Mouse (Mus musculus) limb, embryonic 11.5 days (tissue): ENCODE results near the gene Fpr2. TPM values are rescaled to one million over a fixed set of nuclear protein-coding genes. Genes with fewer than 3 reads are reported as not detected.

Source experiments
- ATAC-seq: fragments of 200-750 bp; cut with Nextera tagmentation; 2 replicates; pipeline ENCODE4 v1.8.0; 2017; ENCODE audit warnings: low read depth; ENCODE audit not compliant: insufficient number of reproducible peaks, low FRiP score, low TSS enrichment
- DNase-seq: peaks from one replicate; pipeline ENCODE4 v3.0.0-alpha.2; 2015; ENCODE audit warnings: low spot score
- H3K27ac ChIP-seq: fragments of 300-500 bp; sonication (generic); replicated peaks from 2 replicates; pipeline ENCODE4 v1.5.1; 2014; ENCODE audit warnings: low read depth, mild to moderate bottlenecking, low read length
- H3K27me3 ChIP-seq: fragments of 300-500 bp; sonication (generic); 2 replicates; pipeline ENCODE4 v1.6.1; 2014; ENCODE audit warnings: mild to moderate bottlenecking, low read length, mixed read lengths; ENCODE audit not compliant: control insufficient read depth, insufficient read depth
- H3K36me3 ChIP-seq: fragments of 300-500 bp; sonication (generic); 2 replicates; pipeline ENCODE4 v1.6.1; 2014; ENCODE audit warnings: mild to moderate bottlenecking, low read length, moderate library complexity, mixed read lengths; ENCODE audit not compliant: control insufficient read depth, insufficient read depth
- H3K4me1 ChIP-seq: fragments of 300-500 bp; sonication (generic); 2 replicates; pipeline ENCODE4 v1.6.1; 2014; ENCODE audit warnings: low read length, mixed read lengths; ENCODE audit not compliant: control insufficient read depth, insufficient read depth
- H3K4me2 ChIP-seq: fragments of 300-500 bp; sonication (generic); 2 replicates; pipeline ENCODE4 v1.6.1; 2014; ENCODE audit warnings: low read depth, mild to moderate bottlenecking, moderate library complexity; ENCODE audit not compliant: severe bottlenecking
- H3K4me3 ChIP-seq: fragments of 300-500 bp; sonication (generic); 2 replicates; pipeline ENCODE4 v1.5.1; 2014; ENCODE audit warnings: low read depth, low read length
- H3K9ac ChIP-seq: fragments of 300-500 bp; sonication (generic); 2 replicates; pipeline ENCODE4 v1.6.1; 2014; ENCODE audit warnings: mild to moderate bottlenecking, low read length
- H3K9me3 ChIP-seq: fragments of 300-500 bp; sonication (generic); 2 replicates; pipeline ENCODE4 v1.6.1; 2016; ENCODE audit warnings: low read length; ENCODE audit not compliant: control insufficient read depth
- WGBS: fragments of 180-500 bp; shearing (Covaris S2); extraction: QIAGEN DNeasy Blood & Tissue Kit; methylation state at CpG from one replicate; pipeline ENCODE4 v1.1.7; 2014; 5-methylcytosine and 5-hydroxymethylcytosine counted together
- polyA plus RNA-seq: library from polyadenylated mRNA; unstranded; fragments of >200 nt; fragmentation: Nextera tagmentation; extraction: Ambion mirVana; gene quantifications from 2 replicates; pipeline ENCODE4 v1.2.1, GENCODE M21; 2014

The Fpr2 gene
- polyA plus RNA-seq, 1 experiment from 2014 or later, result not detected

GRCm38 (mm10) chr17:17849906-17850712, 37.5 kb upstream of the Fpr2 start:
- Histone ChIP-seq H3K4me1 (peaks cover 1% of the 10 kb centered on the region), H3K27ac (no peak overlapping the region), H3K4me2 (no peak overlapping the region), H3K9ac (no peak overlapping the region), H3K4me3 (no peak overlapping the region), H3K27me3 (peaks cover 10% of the 10 kb centered on the region), H3K9me3 (no peaks in the 10 kb centered on the region), H3K36me3 (no peaks in the 10 kb centered on the region)
- WGBS, result 17% methylated on average over 55 of the region's 55 CpGs
- peak; percentile 26; the same call in 1 of the 2 replicates for ATAC-seq
- peak; percentile 32 for DNase-seq

- ATAC-seq, result peak; percentile 69
- Histone ChIP-seq H3K9me3 (no peaks in the 10 kb centered on the region), H3K27me3 (no peaks in the 10 kb centered on the region), H3K27ac (no peak within 1 kb of the TSS), H3K4me3 (no peak within 1 kb of the TSS), H3K9ac (no peak within 1 kb of the TSS), H3K36me3 (no peaks in the 10 kb centered on the region), H3K4me2 (no peak within 1 kb of the TSS), H3K4me1 (peaks cover 4% of the 10 kb centered on the region)
- WGBS, result 34% methylated on average over 7 of the region's 8 CpGs
- DNase-seq, result peak; percentile 21
Measured at GRCm38 (mm10) chr17:17855064-17855838, 32.4 kb upstream of the Fpr2 start, which contains the start of gene Has1. Gene Has1 (minus strand): TSS chr17:17855205.

GRCm38 (mm10) chr17:17856612-17857011, 31.0 kb upstream of the Fpr2 start:
- Histone ChIP-seq H3K4me2 (no peak overlapping the region), H3K9ac (no peak overlapping the region), H3K27me3 (no peaks in the 10 kb centered on the region), H3K4me1 (peaks cover 4% of the 10 kb centered on the region), H3K27ac (no peak overlapping the region), H3K4me3 (no peak overlapping the region), H3K36me3 (no peaks in the 10 kb centered on the region), H3K9me3 (no peaks in the 10 kb centered on the region)
- DNase-seq, result no peak
- WGBS, result 53% methylated on average over 1 of the region's 1 CpGs
- ATAC-seq, result no peak

- no peak overlapping the region for H3K4me2 ChIP-seq
- ATAC-seq, result no peak
- no peak overlapping the region for H3K27ac ChIP-seq
- no peaks in the 10 kb centered on the region for H3K36me3 ChIP-seq
- no peaks in the 10 kb centered on the region for H3K27me3 ChIP-seq
- no peak for DNase-seq
- no peak overlapping the region for H3K4me3 ChIP-seq
- H3K9ac ChIP-seq, result no peak overlapping the region
- peaks cover 4% of the 10 kb centered on the region for H3K4me1 ChIP-seq
- no peaks in the 10 kb centered on the region for H3K9me3 ChIP-seq
- 100% methylated on average over 1 of the region's 1 CpGs for WGBS
Measured at GRCm38 (mm10) chr17:17857446-17857845, 30.2 kb upstream of the Fpr2 start.

GRCm38 (mm10) chr17:17860110-17860509, 27.5 kb upstream of the Fpr2 start:
- Histone ChIP-seq H3K9ac (no peak overlapping the region), H3K4me1 (peaks cover 2% of the 10 kb centered on the region), H3K4me3 (no peak overlapping the region), H3K27me3 (no peaks in the 10 kb centered on the region), H3K4me2 (no peak overlapping the region), H3K36me3 (no peaks in the 10 kb centered on the region), H3K27ac (no peak overlapping the region), H3K9me3 (no peaks in the 10 kb centered on the region)
- 81% methylated on average over 3 of the region's 3 CpGs for WGBS
- no peak for DNase-seq
- ATAC-seq, result no peak

GRCm38 (mm10) chr17:17862360-17862759, 25.3 kb upstream of the Fpr2 start:
- Histone ChIP-seq H3K36me3 (no peaks in the 10 kb centered on the region), H3K4me2 (no peak overlapping the region), H3K9ac (no peak overlapping the region), H3K27ac (no peak overlapping the region), H3K9me3 (no peaks in the 10 kb centered on the region), H3K4me1 (no peaks in the 10 kb centered on the region), H3K27me3 (no peaks in the 10 kb centered on the region), H3K4me3 (no peak overlapping the region)
- ATAC-seq (no peak), DNase-seq (no peak)
- WGBS, result 59% methylated on average over 1 of the region's 1 CpGs

GRCm38 (mm10) chr17:17865168-17865567, 22.5 kb upstream of the Fpr2 start:
- no peak overlapping the region for H3K4me3 ChIP-seq
- H3K9ac ChIP-seq, result no peak overlapping the region
- DNase-seq (no peak), ATAC-seq (no peak)
- no peak overlapping the region for H3K4me2 ChIP-seq
- H3K27ac ChIP-seq, result no peak overlapping the region
- H3K27me3 ChIP-seq, result no peaks in the 10 kb centered on the region
- H3K9me3 ChIP-seq, result no peaks in the 10 kb centered on the region
- 66% methylated on average over 2 of the region's 2 CpGs for whole genome bisulfite sequencing
- H3K4me1 ChIP-seq, result no peaks in the 10 kb centered on the region
- no peaks in the 10 kb centered on the region for H3K36me3 ChIP-seq

GRCm38 (mm10) chr17:17866801-17867469, 20.7 kb upstream of the Fpr2 start:
- Histone ChIP-seq H3K36me3 (no peaks in the 10 kb centered on the region), H3K9me3 (no peaks in the 10 kb centered on the region), H3K9ac (no peak overlapping the region), H3K27me3 (no peaks in the 10 kb centered on the region), H3K27ac (no peak overlapping the region), H3K4me2 (no peak overlapping the region), H3K4me3 (no peak overlapping the region), H3K4me1 (no peaks in the 10 kb centered on the region)
- no peak for ATAC-seq
- WGBS, result 89% methylated on average over 11 of the region's 11 CpGs
- no peak for DNase-seq
